ENCODE assay signal across 22 mouse cellular contexts in the genomic region with DNA sequence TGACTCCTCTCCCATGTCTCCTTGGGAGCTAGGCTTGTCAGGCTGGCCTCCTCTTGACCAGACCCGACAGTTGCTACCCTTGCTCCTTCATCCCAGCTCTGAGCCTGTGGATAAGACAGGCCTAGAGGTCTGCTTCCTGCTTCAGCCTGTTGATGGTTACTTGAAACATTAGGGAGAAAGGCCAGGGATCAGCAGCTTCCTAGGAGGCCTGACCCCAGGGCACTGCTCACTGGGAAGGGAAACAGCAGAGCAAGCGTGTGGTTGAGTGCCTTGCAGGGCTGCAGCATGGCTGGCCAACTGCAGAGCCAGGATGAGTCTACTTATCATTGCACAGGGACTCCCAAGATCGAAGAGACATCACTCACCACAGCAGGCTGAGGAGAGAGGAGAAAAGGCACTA. TPM values are rescaled to one million over a fixed set of nuclear protein-coding genes. Genes with fewer than 3 reads are reported as not detected.
"Had no signal": no experiment of that assay in that cellular context is flagged by ENCODE, and none has a peak within 500 bp of the region (broad histone marks: within the 10 kb centered on the region; RNA-seq: fewer than 3 reads in every experiment).

No protein-coding gene starts in this region.

- ATAC-seq: forebrain, embryonic 15.5 days; forebrain, postnatal 0 days; hindbrain, postnatal 0 days; intestine, embryonic 16.5 days; liver, embryonic 12.5 days had no signal

- H3K27me3 ChIP-seq: forebrain, embryonic 15.5 days; heart, embryonic 12.5 days; hindbrain, embryonic 13.5 days; hindbrain, embryonic 15.5 days; limb, embryonic 13.5 days; limb, embryonic 15.5 days; liver, embryonic 12.5 days had no signal

- H3K4me3 ChIP-seq: forebrain, embryonic 15.5 days; heart, embryonic 10.5 days; heart, embryonic 12.5 days; hindbrain, embryonic 13.5 days; hindbrain, embryonic 15.5 days; limb, embryonic 13.5 days; limb, embryonic 15.5 days; liver, embryonic 12.5 days had no signal

- H3K9me3 ChIP-seq: forebrain, embryonic 15.5 days; heart, embryonic 10.5 days; heart, embryonic 12.5 days; hindbrain, embryonic 13.5 days; hindbrain, embryonic 15.5 days; limb, embryonic 13.5 days; limb, embryonic 15.5 days; liver, embryonic 12.5 days had no signal

- H3K9ac ChIP-seq: forebrain, embryonic 15.5 days; forebrain, postnatal 0 days; heart, embryonic 12.5 days; hindbrain, embryonic 13.5 days; hindbrain, embryonic 15.5 days; limb, embryonic 13.5 days; limb, embryonic 15.5 days; liver, embryonic 12.5 days; liver, embryonic 14.5 days had no signal

- H3K27ac ChIP-seq: forebrain, embryonic 15.5 days; heart, embryonic 10.5 days; hindbrain, embryonic 13.5 days; hindbrain, embryonic 15.5 days; hindbrain, postnatal 0 days; kidney, postnatal 0 days; limb, embryonic 13.5 days; limb, embryonic 15.5 days; liver, embryonic 12.5 days; liver, embryonic 14.5 days had no signal

- H3K4me2 ChIP-seq: forebrain, embryonic 15.5 days; heart, embryonic 12.5 days; hindbrain, embryonic 13.5 days; hindbrain, embryonic 15.5 days; limb, embryonic 13.5 days; limb, embryonic 15.5 days; liver, embryonic 12.5 days had no signal

- H3K36me3 ChIP-seq: forebrain, embryonic 15.5 days; hindbrain, embryonic 13.5 days; hindbrain, embryonic 15.5 days; liver, embryonic 12.5 days had no signal

- H3K4me1 ChIP-seq: forebrain, embryonic 15.5 days; heart, embryonic 10.5 days; heart, embryonic 12.5 days; hindbrain, embryonic 13.5 days; hindbrain, embryonic 15.5 days; limb, embryonic 13.5 days; limb, embryonic 15.5 days; liver, embryonic 12.5 days had no signal

- DNase-seq: forebrain, postnatal 0 days; gastrocnemius, postnatal 14 days; gastrocnemius, postnatal 36 days; heart, adult 18-20 months; heart, postnatal 10 days; layer of hippocampus, adult 9-11 months; layer of hippocampus, postnatal 36 days; left cerebral cortex, postnatal 4 days; lung, adult 18-20 months had no signal

RNA-seq across cellular contexts. Expression of a gene that starts 13.5 kb away (rescaled TPM):
- total RNA-seq: hematopoietic stem cell, adult 5-6 weeks had no signal
